Mouse (Mus musculus): ENCODE measurements at regions not wholly inside any gene's neighbourhood (a gene's known extent, or its start where the extent isn't known, plus 50 kb on each side); places are given as distances from the start of the nearest gene placed in this dataset.
"Not testable (repeated sequence)": the region's sequence is repeated elsewhere in the genome, so short reads cannot be mapped to it uniquely, and the experiment has no call there.

- no peak for DNase-seq (ENCODE audit: low spot score in 2 of 2)
Measured at GRCm38 (mm10) chr11:111953421-111953820, 828.6 kb upstream of the Sox9 start.

- no peak for DNase-seq (ENCODE audit: low spot score in 2 of 2)
Measured at GRCm38 (mm10) chr11:111957721-111958287, 824.2 kb upstream of the Sox9 start.

GRCm38 (mm10) chr11:111961047-111961837 lies 820.8 kb upstream of the Sox9 start:
- peak; percentile 11 to 31 for DNase-seq (ENCODE audit: low spot score in 2 of 2)

- DNase-seq (ENCODE audit: low spot score in 2 of 2) = no peak
Measured at GRCm38 (mm10) chr11:111961846-111962245, 820.2 kb upstream of the Sox9 start.

- DNase-seq (ENCODE audit: low spot score in 2 of 2) = no peak
Measured at GRCm38 (mm10) chr11:111964066-111964465, 818.0 kb upstream of the Sox9 start.

- DNase-seq (ENCODE audit: low spot score in 2 of 2) = no peak
Measured at GRCm38 (mm10) chr11:111966401-111966800, 815.6 kb upstream of the Sox9 start.

- DNase-seq (ENCODE audit: low spot score in 2 of 2) = no peak
Measured at GRCm38 (mm10) chr11:111971001-111971400, 811.0 kb upstream of the Sox9 start.

- DNase-seq (ENCODE audit: low spot score in 2 of 2) = no peak
Measured at GRCm38 (mm10) chr11:111978667-111979066, 803.4 kb upstream of the Sox9 start.

GRCm38 (mm10) chr11:111996395-111996794 lies 785.6 kb upstream of the Sox9 start:
- peak in 1 of 2 experiments; percentile 9 for DNase-seq (ENCODE audit: low spot score in 2 of 2)

- not testable (repeated sequence) for DNase-seq (ENCODE audit: low spot score in 2 of 2)
Measured at GRCm38 (mm10) chr11:112010848-112011247, 771.2 kb upstream of the Sox9 start.

- DNase-seq (ENCODE audit: low spot score in 2 of 2) = no peak
Measured at GRCm38 (mm10) chr11:112017906-112018305, 764.1 kb upstream of the Sox9 start.

GRCm38 (mm10) chr11:112028031-112028430 lies 754.0 kb upstream of the Sox9 start:
- DNase-seq (ENCODE audit: low spot score in 2 of 2) = no peak

- no peak for DNase-seq (ENCODE audit: low spot score in 2 of 2)
Measured at GRCm38 (mm10) chr11:112038741-112039140, 743.3 kb upstream of the Sox9 start.

- no peak for DNase-seq (ENCODE audit: low spot score in 2 of 2)
Measured at GRCm38 (mm10) chr11:112044455-112044854, 737.6 kb upstream of the Sox9 start.

GRCm38 (mm10) chr11:112045353-112045752 lies 736.7 kb upstream of the Sox9 start:
- DNase-seq (ENCODE audit: low spot score in 2 of 2) = no peak

GRCm38 (mm10) chr11:112050362-112050761 lies 731.7 kb upstream of the Sox9 start:
- no peak for DNase-seq (ENCODE audit: low spot score in 2 of 2)

GRCm38 (mm10) chr11:112055591-112055990 lies 726.4 kb upstream of the Sox9 start:
- DNase-seq (ENCODE audit: low spot score in 2 of 2) = no peak

GRCm38 (mm10) chr11:112067176-112067575 lies 714.8 kb upstream of the Sox9 start:
- DNase-seq (ENCODE audit: low spot score in 2 of 2) = no peak

GRCm38 (mm10) chr11:112068821-112069220 lies 713.2 kb upstream of the Sox9 start:
- DNase-seq (ENCODE audit: low spot score in 2 of 2) = no peak

- DNase-seq (ENCODE audit: low spot score in 2 of 2) = peak; percentile 12 to 59
Measured at GRCm38 (mm10) chr11:112071571-112071970, 710.5 kb upstream of the Sox9 start.

GRCm38 (mm10) chr11:112081386-112081785 lies 700.6 kb upstream of the Sox9 start:
- DNase-seq (ENCODE audit: low spot score in 2 of 2) = no peak

GRCm38 (mm10) chr11:112083019-112083418 lies 699.0 kb upstream of the Sox9 start:
- DNase-seq (ENCODE audit: low spot score in 2 of 2) = no peak

GRCm38 (mm10) chr11:112092168-112092567 lies 689.9 kb upstream of the Sox9 start:
- no peak for DNase-seq (ENCODE audit: low spot score in 2 of 2)

Data from layer of hippocampus, adult 18-20 months (tissue).